Mouse (Mus musculus): ENCODE data around the gene Pecam1. TPM values are rescaled to one million over a fixed set of nuclear protein-coding genes. Genes with fewer than 3 reads are reported as not detected.
"Not testable (repeated sequence)": the region's sequence is repeated elsewhere in the genome, so short reads cannot be mapped to it uniquely, and the experiment has no call there.

Gene Pecam1
- polyA plus RNA-seq, 1 experiment from 2014 or later: 46.8 TPM

DNA sequence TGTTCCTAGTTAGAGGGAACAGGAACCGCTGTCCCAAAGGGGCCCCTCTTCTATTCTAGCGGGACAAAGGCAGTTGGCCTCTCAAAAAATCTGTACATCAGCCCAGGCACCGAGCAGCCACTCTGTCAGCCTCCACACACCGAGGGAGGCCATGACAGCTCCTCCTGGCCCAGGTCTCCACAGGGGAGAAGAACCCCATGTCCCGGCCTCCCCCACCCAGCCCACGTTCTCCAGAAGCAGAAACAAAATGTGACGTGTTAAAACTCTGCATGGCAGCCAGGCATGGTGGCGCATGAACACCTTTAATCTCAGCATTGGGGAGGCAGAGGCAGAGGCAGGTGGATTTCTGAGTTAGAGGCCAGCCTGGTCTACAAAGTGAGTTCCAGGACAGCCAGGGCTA is 85.7 kb downstream of the Pecam1 start:
- Histone ChIP-seq H3K9ac (ENCODE audit: low read depth, low read length) (no peak overlapping the region), H3K36me3 (ENCODE audit: control insufficient read depth, insufficient read depth, low read length) (no peaks in the 10 kb centered on the region), H3K27me3 (ENCODE audit: control insufficient read depth, insufficient read depth, low read length) (no peaks in the 10 kb centered on the region), H3K4me1 (ENCODE audit: control insufficient read depth, insufficient read depth, low read length) (peaks cover 14% of the 10 kb centered on the region), H3K4me2 (replicated peaks; ENCODE audit: low read depth, low read length) (no peak overlapping the region), H3K9me3 (ENCODE audit: control insufficient read depth, low read length) (no peaks in the 10 kb centered on the region), H3K4me3 (ENCODE audit: low read length) (no peak overlapping the region), H3K27ac (ENCODE audit: low read depth, low read length) (no peak overlapping the region)
- no peak for ATAC-seq (ENCODE audit: low FRiP score, low TSS enrichment)
- WGBS: 85% methylated on average over 8 of the region's 8 CpGs

DNA sequence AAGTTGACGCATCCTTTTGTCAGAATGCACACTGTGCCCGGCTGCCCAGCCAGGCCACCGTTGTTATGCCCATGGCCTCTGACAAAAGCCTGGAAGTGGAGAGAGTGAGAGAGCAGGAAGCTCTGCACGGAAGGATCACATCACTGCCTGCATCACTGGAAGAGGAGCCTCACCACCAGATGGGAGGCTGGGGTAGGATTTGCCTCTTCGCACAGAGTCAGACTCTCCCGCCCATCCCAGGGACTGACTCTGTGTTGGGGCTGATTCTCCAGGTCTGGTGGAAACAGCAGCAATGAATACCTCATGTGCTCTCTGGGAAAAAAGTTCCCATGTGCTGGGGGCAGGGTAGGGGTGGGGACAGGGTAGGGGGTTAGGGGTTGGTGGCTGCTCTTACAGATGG is 86.6 kb downstream of the Pecam1 start:
- WGBS: 72% methylated on average over 6 of the region's 6 CpGs

DNA sequence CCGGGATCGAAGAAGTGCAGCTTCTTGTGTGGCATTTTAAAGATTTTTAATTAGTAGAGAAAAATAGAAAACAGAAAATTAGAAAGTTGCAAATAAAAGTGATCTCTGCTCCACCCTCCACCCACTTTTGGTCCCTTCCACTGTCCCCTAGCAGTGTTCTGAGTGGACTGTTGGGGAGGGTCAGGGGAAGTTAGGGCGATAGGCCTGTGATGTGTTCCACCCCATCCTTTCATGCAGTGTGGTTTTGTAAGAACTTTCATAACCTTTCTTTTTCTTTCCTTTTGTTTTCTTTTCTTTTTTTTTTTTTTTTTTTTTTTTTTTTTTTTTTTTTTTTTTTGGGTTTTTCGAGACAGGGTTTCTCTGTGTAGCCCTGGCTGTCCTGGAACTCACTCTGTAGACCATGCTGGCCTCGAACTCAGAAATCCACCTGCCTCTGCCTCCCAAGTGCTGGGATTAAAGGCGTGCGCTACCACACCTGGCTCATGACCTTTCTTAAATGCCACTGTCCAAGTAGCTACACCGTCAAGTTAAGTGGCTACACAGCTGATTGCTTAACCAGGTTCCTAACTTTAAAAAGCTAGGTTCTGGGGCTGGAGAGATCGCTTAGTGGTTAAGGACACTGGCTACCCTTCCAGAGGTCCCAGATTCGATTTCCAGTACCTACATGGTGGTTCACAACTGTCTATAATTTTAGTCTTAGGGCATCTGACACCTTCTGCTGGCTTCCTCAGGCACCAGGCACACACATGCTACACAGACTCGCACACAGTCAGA is 87.6 kb downstream of the Pecam1 start:
- Histone ChIP-seq H3K4me3 (ENCODE audit: low read length) (no peak overlapping the region), H3K4me2 (replicated peaks; ENCODE audit: low read depth, low read length) (no peak overlapping the region), H3K4me1 (ENCODE audit: control insufficient read depth, insufficient read depth, low read length) (peaks cover 26% of the 10 kb centered on the region), H3K9me3 (ENCODE audit: control insufficient read depth, low read length) (no peaks in the 10 kb centered on the region), H3K36me3 (ENCODE audit: control insufficient read depth, insufficient read depth, low read length) (no peaks in the 10 kb centered on the region), H3K27ac (ENCODE audit: low read depth, low read length) (no peak overlapping the region), H3K9ac (ENCODE audit: low read depth, low read length) (no peak overlapping the region), H3K27me3 (ENCODE audit: control insufficient read depth, insufficient read depth, low read length) (no peaks in the 10 kb centered on the region)
- ATAC-seq (ENCODE audit: low FRiP score, low TSS enrichment): no peak
- 86% methylated on average over 10 of the region's 11 CpGs for WGBS

More for the DNA sequence above, 86.6 kb downstream of the Pecam1 start:
- Histone ChIP-seq H3K4me1 (ENCODE audit: control insufficient read depth, insufficient read depth, low read length) (peaks cover 19% of the 10 kb centered on the region), H3K27ac (ENCODE audit: low read depth, low read length) (0 out of 2 replicates have a peak overlapping the region, but pooled peaks have one; percentile 9), H3K9me3 (ENCODE audit: control insufficient read depth, low read length) (no peaks in the 10 kb centered on the region), H3K36me3 (ENCODE audit: control insufficient read depth, insufficient read depth, low read length) (no peaks in the 10 kb centered on the region), H3K9ac (ENCODE audit: low read depth, low read length) (no peak overlapping the region), H3K4me2 (replicated peaks; ENCODE audit: low read depth, low read length) (no peak overlapping the region), H3K4me3 (ENCODE audit: low read length) (no peak overlapping the region), H3K27me3 (ENCODE audit: control insufficient read depth, insufficient read depth, low read length) (no peaks in the 10 kb centered on the region)
- ATAC-seq (ENCODE audit: low FRiP score, low TSS enrichment): no peak

DNA sequence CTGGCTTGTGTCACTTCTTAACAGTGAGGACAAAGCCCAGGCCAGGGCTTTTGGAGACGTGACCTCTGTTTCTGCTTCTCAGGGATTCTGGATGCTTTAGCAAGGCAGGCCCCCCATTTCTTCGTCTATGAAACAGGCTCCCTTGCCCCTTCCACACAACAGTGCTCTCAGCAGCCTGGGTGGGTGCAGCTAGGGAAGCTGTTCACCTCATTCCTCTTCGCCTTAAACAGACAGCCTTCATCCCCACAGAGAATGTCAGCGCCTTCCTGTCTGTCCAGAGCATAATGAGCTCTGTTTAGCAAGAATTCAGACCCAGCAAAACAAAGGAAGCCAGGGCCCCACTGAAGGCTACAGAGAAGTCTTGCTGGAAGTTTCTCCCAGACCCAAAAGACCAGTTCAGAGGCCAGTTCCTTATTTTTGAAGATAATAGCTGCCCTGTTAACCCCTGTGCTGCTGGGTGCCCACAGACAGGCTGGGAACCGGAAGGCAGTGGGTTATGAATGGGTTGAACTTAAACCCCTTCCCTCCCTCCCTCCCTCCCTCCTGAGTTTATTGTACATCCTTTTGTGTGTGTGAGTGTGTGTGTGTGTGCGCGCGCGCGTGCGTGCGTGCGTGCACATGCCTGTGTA is 89.9 kb downstream of the Pecam1 start:
- Histone ChIP-seq H3K4me2 (replicated peaks; ENCODE audit: low read depth, low read length) (no peak overlapping the region), H3K9me3 (ENCODE audit: control insufficient read depth, low read length) (no peaks in the 10 kb centered on the region), H3K36me3 (ENCODE audit: control insufficient read depth, insufficient read depth, low read length) (no peaks in the 10 kb centered on the region), H3K27ac (ENCODE audit: low read depth, low read length) (peak overlapping the region; percentile 87), H3K4me3 (ENCODE audit: low read length) (no peak overlapping the region), H3K27me3 (ENCODE audit: control insufficient read depth, insufficient read depth, low read length) (no peaks in the 10 kb centered on the region), H3K9ac (ENCODE audit: low read depth, low read length) (no peak overlapping the region), H3K4me1 (ENCODE audit: control insufficient read depth, insufficient read depth, low read length) (peaks cover 31% of the 10 kb centered on the region)
- WGBS: 77% methylated on average over 13 of the region's 13 CpGs
- no peak for ATAC-seq (ENCODE audit: low FRiP score, low TSS enrichment)

DNA sequence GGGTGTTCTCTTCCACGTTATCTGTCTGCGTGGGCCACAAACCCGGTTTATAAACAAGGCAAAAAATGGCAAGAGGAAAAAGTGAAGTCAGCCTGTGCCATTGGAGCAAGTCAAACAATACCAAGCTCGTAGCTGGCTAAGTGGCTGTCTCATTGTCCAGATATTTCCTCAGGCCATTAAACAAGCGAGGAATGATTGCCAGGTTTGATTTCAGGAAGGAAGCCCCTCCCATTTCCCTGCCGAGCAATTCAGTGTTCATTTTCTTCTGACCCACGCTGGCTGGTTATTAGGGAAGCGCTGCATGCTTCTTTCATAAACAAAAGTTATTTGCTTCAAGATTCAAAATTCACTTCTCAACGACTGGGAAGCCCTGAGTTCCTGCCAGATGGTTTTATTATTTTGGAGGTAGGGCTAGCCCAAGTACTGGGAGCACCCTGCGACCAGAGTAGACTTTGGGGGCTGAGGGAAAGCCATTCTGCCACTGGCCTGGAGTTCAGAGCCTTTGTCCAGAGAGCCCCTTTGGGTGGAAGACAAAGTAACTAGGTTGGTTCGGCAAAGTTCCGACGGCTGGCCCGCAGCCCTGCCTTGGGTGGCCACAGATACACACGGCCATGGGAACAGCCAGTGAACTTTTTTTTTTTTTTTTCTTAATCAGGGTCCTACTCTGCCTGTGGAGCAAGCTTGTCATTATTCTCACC is 90.7 kb downstream of the Pecam1 start:
- peaks cover 31% of the 10 kb centered on the region for H3K4me1 ChIP-seq (ENCODE audit: control insufficient read depth, insufficient read depth, low read length)
- 0 out of 2 replicates have a peak overlapping the region, but pooled peaks have one; percentile 31 for H3K9ac ChIP-seq (ENCODE audit: low read depth, low read length)
- no peaks in the 10 kb centered on the region for H3K9me3 ChIP-seq (ENCODE audit: control insufficient read depth, low read length)
- no peaks in the 10 kb centered on the region for H3K36me3 ChIP-seq (ENCODE audit: control insufficient read depth, insufficient read depth, low read length)
- no peak overlapping the region for H3K4me3 ChIP-seq (ENCODE audit: low read length)
- no peaks in the 10 kb centered on the region for H3K27me3 ChIP-seq (ENCODE audit: control insufficient read depth, insufficient read depth, low read length)
- no peak for ATAC-seq (ENCODE audit: low FRiP score, low TSS enrichment)
- WGBS: 42% methylated on average over 15 of the region's 15 CpGs
- H3K27ac ChIP-seq (ENCODE audit: low read depth, low read length): peak overlapping the region; percentile 87
- no peak overlapping the region for H3K4me2 ChIP-seq (replicated peaks; ENCODE audit: low read depth, low read length)

DNA sequence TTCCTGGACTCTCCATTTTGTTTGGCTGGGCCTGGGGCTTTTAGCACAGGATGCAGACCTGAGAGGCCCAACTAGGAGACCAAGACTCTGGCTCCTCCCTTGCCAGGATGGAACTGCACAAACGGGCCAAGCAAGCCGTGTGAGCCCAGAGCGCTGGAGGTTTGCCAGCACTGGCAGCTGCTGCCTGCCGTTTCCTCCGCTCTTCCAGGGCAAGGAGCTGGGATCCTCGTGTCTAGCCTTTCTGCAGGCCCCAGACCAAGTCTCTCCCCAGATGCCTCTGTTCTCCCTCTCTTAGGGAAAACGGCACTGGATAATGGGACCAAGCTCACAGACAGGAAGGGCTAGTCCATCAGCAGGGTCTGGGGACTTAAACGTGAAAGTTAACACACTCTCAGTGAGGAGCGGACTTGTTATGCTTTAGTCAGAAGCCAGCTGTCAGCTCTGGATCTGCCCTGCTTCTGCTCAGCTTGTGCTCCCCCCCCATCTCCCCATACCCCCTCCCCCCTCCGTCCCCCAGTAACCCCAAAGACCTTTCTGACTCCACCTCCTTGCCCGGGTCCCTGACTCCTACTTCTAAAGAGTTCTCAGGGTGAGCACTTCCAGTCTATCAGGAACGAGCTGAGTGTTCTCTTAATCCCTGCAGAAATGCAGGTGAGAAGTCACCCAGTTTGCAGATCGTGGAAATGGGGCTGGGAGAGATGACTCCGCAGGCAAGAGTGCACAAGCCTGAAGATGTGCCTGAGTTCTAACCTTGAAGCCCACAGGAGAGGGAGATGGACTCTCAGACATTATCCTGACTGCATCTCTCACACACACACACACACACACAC is 92.2 kb downstream of the Pecam1 start:
- Histone ChIP-seq H3K27me3 (ENCODE audit: control insufficient read depth, insufficient read depth, low read length) (no peaks in the 10 kb centered on the region), H3K36me3 (ENCODE audit: control insufficient read depth, insufficient read depth, low read length) (no peaks in the 10 kb centered on the region), H3K4me3 (ENCODE audit: low read length) (no peak overlapping the region), H3K4me1 (ENCODE audit: control insufficient read depth, insufficient read depth, low read length) (peaks cover 31% of the 10 kb centered on the region), H3K27ac (ENCODE audit: low read depth, low read length) (peak overlapping the region; percentile 87), H3K9me3 (ENCODE audit: control insufficient read depth, low read length) (no peaks in the 10 kb centered on the region), H3K9ac (ENCODE audit: low read depth, low read length) (0 out of 2 replicates have a peak overlapping the region, but pooled peaks have one; percentile 42), H3K4me2 (replicated peaks; ENCODE audit: low read depth, low read length) (no peak overlapping the region; the same call in 1 of the 2 replicates)
- WGBS: 16% methylated on average over 14 of the region's 14 CpGs
- ATAC-seq (ENCODE audit: low FRiP score, low TSS enrichment): peak; percentile 51; the same call in 1 of the 2 replicates

DNA sequence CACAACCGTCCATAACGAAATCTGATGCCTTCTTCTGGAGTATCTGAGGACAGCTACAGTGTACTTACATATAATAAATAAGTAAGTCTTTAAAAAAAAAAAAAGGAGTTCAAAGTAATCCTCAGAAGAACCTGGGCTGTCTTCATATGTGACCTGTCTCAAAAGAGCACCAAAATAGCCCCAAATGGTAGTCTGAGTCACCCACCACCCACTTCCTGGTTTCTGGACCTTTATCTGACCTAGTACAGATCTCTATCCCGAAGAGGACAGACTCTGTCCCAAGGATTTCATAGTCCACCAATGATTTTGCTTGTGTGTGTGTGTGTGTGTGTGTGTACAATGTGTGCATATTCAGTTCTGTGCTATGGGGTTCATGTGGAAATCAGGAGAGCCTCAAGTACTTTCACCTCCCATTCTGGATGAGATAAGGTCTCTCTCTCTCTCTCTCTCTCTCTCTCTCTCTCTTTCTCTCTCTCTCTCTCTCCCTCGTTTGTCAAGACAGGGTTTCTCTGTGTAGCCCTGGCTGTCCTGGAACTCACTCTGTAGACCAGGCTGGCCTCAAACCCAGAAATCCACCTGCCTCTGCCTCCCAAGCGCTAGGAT is 93.4 kb downstream of the Pecam1 start:
- H3K4me3 ChIP-seq (ENCODE audit: low read length); H3K4me2 ChIP-seq (replicated peaks; ENCODE audit: low read depth, low read length); H3K27me3 ChIP-seq (ENCODE audit: control insufficient read depth, insufficient read depth, low read length); H3K9me3 ChIP-seq (ENCODE audit: control insufficient read depth, low read length); ATAC-seq (ENCODE audit: low FRiP score, low TSS enrichment); H3K9ac ChIP-seq (ENCODE audit: low read depth, low read length); H3K36me3 ChIP-seq (ENCODE audit: control insufficient read depth, insufficient read depth, low read length): not testable (repeated sequence)
- Histone ChIP-seq H3K4me1 (ENCODE audit: control insufficient read depth, insufficient read depth, low read length) (peaks cover 31% of the 10 kb centered on the region), H3K27ac (ENCODE audit: low read depth, low read length) (peak overlapping the region; percentile 87; the same call in 1 of the 2 replicates)
- WGBS: 87% methylated on average over 5 of the region's 5 CpGs

DNA sequence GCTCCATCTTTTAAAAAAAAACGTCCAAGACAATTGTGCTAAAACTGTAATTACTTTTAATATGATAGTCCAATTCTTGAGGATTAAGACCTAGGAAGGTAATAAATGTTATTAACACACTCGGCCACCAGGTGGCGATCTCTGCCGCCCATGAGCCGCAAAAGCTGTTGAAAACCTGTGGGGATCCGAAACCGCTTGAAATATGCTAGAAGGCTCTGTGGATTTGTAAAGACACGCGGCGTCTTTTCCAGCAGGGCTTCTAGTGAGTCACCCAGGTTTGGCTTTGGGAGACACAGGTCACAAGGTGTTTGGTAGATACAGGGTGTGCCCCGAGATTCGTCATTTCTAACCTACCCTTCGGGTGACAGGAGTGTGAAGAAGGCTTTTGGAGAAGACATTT is 102.1 kb downstream of the Pecam1 start:
- no peaks in the 10 kb centered on the region for H3K9me3 ChIP-seq (ENCODE audit: control insufficient read depth, low read length)
- no peaks in the 10 kb centered on the region for H3K36me3 ChIP-seq (ENCODE audit: control insufficient read depth, insufficient read depth, low read length)
- H3K27ac ChIP-seq (ENCODE audit: low read depth, low read length): no peak overlapping the region
- no peaks in the 10 kb centered on the region for H3K27me3 ChIP-seq (ENCODE audit: control insufficient read depth, insufficient read depth, low read length)
- peak; percentile 43; the same call in 1 of the 2 replicates for ATAC-seq (ENCODE audit: low FRiP score, low TSS enrichment)
- H3K4me3 ChIP-seq (ENCODE audit: low read length): no peak overlapping the region
- no peak overlapping the region for H3K4me2 ChIP-seq (replicated peaks; ENCODE audit: low read depth, low read length)
- H3K9ac ChIP-seq (ENCODE audit: low read depth, low read length): no peak overlapping the region
- WGBS: 24% methylated on average over 13 of the region's 13 CpGs
- H3K4me1 ChIP-seq (ENCODE audit: control insufficient read depth, insufficient read depth, low read length): no peaks in the 10 kb centered on the region

Measured in kidney, embryonic 14.5 days (tissue).